Mouse (Mus musculus) liver, postnatal 0 days (tissue): ENCODE measurements around the gene Upf2.

Experiments
- CTCF ChIP-seq: sonication (generic); IDR thresholded peaks from 2 replicates; pipeline ENCODE4 v1.5.1; 2016; ENCODE audit warnings: antibody characterized with exemption, low read depth
- EP300 ChIP-seq: IDR thresholded peaks from 2 replicates; pipeline ENCODE4 v1.6.1; 2016; ENCODE audit warnings: antibody characterized with exemption, low read depth, mild to moderate bottlenecking

DNA sequence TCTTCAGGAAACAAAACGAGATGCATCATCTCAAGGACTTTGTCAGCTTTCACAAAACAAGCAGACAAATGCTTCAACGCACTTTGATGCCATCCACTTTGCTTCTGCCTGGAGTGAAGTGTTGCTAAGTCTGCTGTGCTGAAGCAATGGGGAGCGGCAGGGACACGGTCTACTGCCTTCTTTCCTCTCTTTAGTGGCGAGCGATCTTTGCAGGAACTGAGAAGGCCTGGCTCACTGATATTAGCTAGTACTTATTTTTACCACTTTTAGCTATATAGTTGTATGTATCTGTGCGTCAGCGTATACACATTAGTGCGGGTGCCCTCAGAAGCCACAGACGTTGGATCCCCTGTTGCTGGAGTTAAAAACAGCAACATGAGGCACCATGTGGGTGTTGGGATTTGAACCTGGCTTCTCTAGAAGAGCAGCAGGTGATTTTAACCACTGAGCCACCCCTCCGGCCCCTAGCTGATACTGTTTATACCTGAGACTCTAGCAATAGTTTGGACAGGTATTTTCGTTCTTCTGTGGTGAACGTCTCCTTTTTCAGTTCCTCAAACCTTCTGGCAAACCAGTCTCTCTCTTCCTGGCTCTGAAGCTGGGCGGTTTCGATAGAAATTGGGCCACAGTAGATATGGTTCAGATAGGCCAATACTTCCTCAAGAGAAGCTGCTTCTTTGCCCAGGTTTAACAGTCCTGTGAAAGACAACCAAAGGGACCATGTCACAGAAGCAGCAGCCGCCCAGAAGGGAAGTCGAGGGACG lies 20.8 kb upstream of the Upf2 start:
- TF ChIP-seq CTCF = no peak
- no peak for TF ChIP-seq EP300
